Mouse (Mus musculus): Measurements from ENCODE around the gene Fcgr2b. TPM values are rescaled to one million over a fixed set of nuclear protein-coding genes. Genes with fewer than 3 reads are reported as not detected.
"Not testable (repeated sequence)": the region's sequence is repeated elsewhere in the genome, so short reads cannot be mapped to it uniquely, and the experiment has no call there.

Fcgr2b gene
- total RNA-seq, 2 experiments from 2014 or later, result 2.7 to 4.4 TPM

GRCm38 (mm10) chr1:170996753-170997152 lies 20.4 kb upstream of the Fcgr2b start:
- DNase-seq (ENCODE audit: low spot score in 2 of 2), result peak; percentile 49 to 64
- TF ChIP-seq CTCF (conservative IDR thresholded peaks at IDR 0.05), result peak; percentile 85
- H3K4me3 ChIP-seq, result no peak overlapping the region
- no peak overlapping the region for H3K27ac ChIP-seq

GRCm38 (mm10) chr1:170996034-170996433 lies 19.7 kb upstream of the Fcgr2b start:
- Histone ChIP-seq H3K4me3 (no peak overlapping the region), H3K27ac (no peak overlapping the region)
- DNase-seq (ENCODE audit: low spot score in 2 of 2), result no peak
- TF ChIP-seq CTCF (conservative IDR thresholded peaks at IDR 0.05), result no peak

GRCm38 (mm10) chr1:170992550-170992949 lies 16.2 kb upstream of the Fcgr2b start:
- H3K4me3 ChIP-seq, result no peak overlapping the region
- peak; percentile 38 to 48 for DNase-seq (ENCODE audit: low spot score in 2 of 2)
- H3K27ac ChIP-seq, result no peak overlapping the region
- TF ChIP-seq CTCF (conservative IDR thresholded peaks at IDR 0.05), result peak; percentile 79

- no peak for DNase-seq (ENCODE audit: low spot score in 2 of 2)
- no peak overlapping the region for H3K27ac ChIP-seq
- no peak for TF ChIP-seq CTCF (conservative IDR thresholded peaks at IDR 0.05)
- H3K4me3 ChIP-seq, result no peak overlapping the region
These were observed 13.3 kb upstream of the Fcgr2b start for GRCm38 (mm10) chr1:170989656-170990055.

- no peak for TF ChIP-seq CTCF (conservative IDR thresholded peaks at IDR 0.05)
- DNase-seq (ENCODE audit: low spot score in 2 of 2), result no peak
- H3K4me3 ChIP-seq, result no peak overlapping the region
- no peak overlapping the region for H3K27ac ChIP-seq
These were observed 9.5 kb upstream of the Fcgr2b start for GRCm38 (mm10) chr1:170985861-170986260.

GRCm38 (mm10) chr1:170985092-170985491 lies 8.7 kb upstream of the Fcgr2b start:
- TF ChIP-seq CTCF (conservative IDR thresholded peaks at IDR 0.05), result no peak
- Histone ChIP-seq H3K4me3 (no peak overlapping the region), H3K27ac (no peak overlapping the region)
- no peak for DNase-seq (ENCODE audit: low spot score in 2 of 2)

- no peak overlapping the region for H3K4me3 ChIP-seq
- TF ChIP-seq CTCF (conservative IDR thresholded peaks at IDR 0.05), result no peak
- H3K27ac ChIP-seq, result no peak overlapping the region
- DNase-seq (ENCODE audit: low spot score in 2 of 2), result no peak
These were observed 6.7 kb upstream of the Fcgr2b start for GRCm38 (mm10) chr1:170983066-170983465.

GRCm38 (mm10) chr1:170982301-170982700 lies 6.0 kb upstream of the Fcgr2b start:
- TF ChIP-seq CTCF (conservative IDR thresholded peaks at IDR 0.05), result no peak
- H3K4me3 ChIP-seq, result no peak overlapping the region
- H3K27ac ChIP-seq, result no peak overlapping the region
- no peak for DNase-seq (ENCODE audit: low spot score in 2 of 2)

GRCm38 (mm10) chr1:170981679-170982078 lies 5.3 kb upstream of the Fcgr2b start:
- DNase-seq (ENCODE audit: low spot score in 2 of 2); H3K4me3 ChIP-seq; H3K27ac ChIP-seq: not testable (repeated sequence)

- Histone ChIP-seq H3K27ac (no peak overlapping the region), H3K4me3 (no peak overlapping the region)
- TF ChIP-seq CTCF (conservative IDR thresholded peaks at IDR 0.05), result no peak
- no peak for DNase-seq (ENCODE audit: low spot score in 2 of 2)
These were observed 2.3 kb upstream of the Fcgr2b start for GRCm38 (mm10) chr1:170978601-170979000.

- no peak for TF ChIP-seq CTCF (conservative IDR thresholded peaks at IDR 0.05)
- Histone ChIP-seq H3K27ac (0 out of 2 replicates have a peak overlapping the region, but pooled peaks have one; percentile 7), H3K4me3 (peak overlapping the region; percentile 18; the same call in 1 of the 2 replicates)
- no peak for DNase-seq (ENCODE audit: low spot score in 2 of 2)
These were observed 591 bp downstream of the Fcgr2b start for GRCm38 (mm10) chr1:170975751-170976161.

GRCm38 (mm10) chr1:170975350-170975749 lies 997 bp downstream of the Fcgr2b start:
- H3K27ac ChIP-seq; DNase-seq (ENCODE audit: low spot score in 2 of 2): not testable (repeated sequence)
- peak overlapping the region; percentile 18; the same call in 1 of the 2 replicates for H3K4me3 ChIP-seq

GRCm38 (mm10) chr1:170974736-170975135 lies 1.6 kb downstream of the Fcgr2b start:
- no peak for TF ChIP-seq CTCF (conservative IDR thresholded peaks at IDR 0.05)
- H3K4me3 ChIP-seq, result no peak overlapping the region
- DNase-seq (ENCODE audit: low spot score in 2 of 2), result no peak
- H3K27ac ChIP-seq, result no peak overlapping the region

- Histone ChIP-seq H3K27ac (no peak overlapping the region), H3K4me3 (no peak overlapping the region)
- DNase-seq (ENCODE audit: low spot score in 2 of 2), result no peak
- no peak for TF ChIP-seq CTCF (conservative IDR thresholded peaks at IDR 0.05)
These were observed 2.2 kb downstream of the Fcgr2b start for GRCm38 (mm10) chr1:170974171-170974570.

- no peak overlapping the region for H3K4me3 ChIP-seq
- DNase-seq (ENCODE audit: low spot score in 2 of 2), result no peak
- no peak overlapping the region for H3K27ac ChIP-seq
- TF ChIP-seq CTCF (conservative IDR thresholded peaks at IDR 0.05), result no peak
These were observed 3.4 kb downstream of the Fcgr2b start for GRCm38 (mm10) chr1:170972936-170973335.
